Mouse (Mus musculus) cerebellum, postnatal 14 days (tissue): ENCODE results near the gene Mfsd1.
A peak's percentile ranks its signal among the peaks of the same experiment; 100 is the strongest.

Source experiments
- DNase-seq, 2 experiments: peaks; one replicate each; pipeline ENCODE4 v3.0.0; 2021; ENCODE audit warnings: mixed read lengths in 2 of 2

Gene Mfsd1

GRCm38 (mm10) chr3:67582273-67583124 is at the start of gene Mfsd1:
TSS of gene Mfsd1 (plus strand) at chr3:67582741.
- DNase-seq = peak; percentile 88 to 92

- DNase-seq = no peak
These were observed 38.9 kb upstream of the Mfsd1 start for GRCm38 (mm10) chr3:67543630-67544029.

- DNase-seq = no peak
These were observed 31.3 kb upstream of the Mfsd1 start for GRCm38 (mm10) chr3:67551193-67551592.

GRCm38 (mm10) chr3:67553281-67553680 is 29.3 kb upstream of the Mfsd1 start:
- DNase-seq = peak; percentile 42 to 56

- no peak for DNase-seq
These were observed 28.6 kb upstream of the Mfsd1 start for GRCm38 (mm10) chr3:67553927-67554448.

GRCm38 (mm10) chr3:67555211-67555610 is 27.3 kb upstream of the Mfsd1 start:
- DNase-seq = no peak

- no peak for DNase-seq
These were observed 25.3 kb upstream of the Mfsd1 start for GRCm38 (mm10) chr3:67557200-67557651.

- no peak for DNase-seq
These were observed 24.7 kb upstream of the Mfsd1 start for GRCm38 (mm10) chr3:67557718-67558354.

- DNase-seq = peak; percentile 57 to 59
These were observed 17.7 kb upstream of the Mfsd1 start for GRCm38 (mm10) chr3:67564731-67565357.

- DNase-seq = no peak
These were observed 16.9 kb upstream of the Mfsd1 start for GRCm38 (mm10) chr3:67565540-67566227.

- DNase-seq = peak; percentile 83 to 84
These were observed 14.4 kb upstream of the Mfsd1 start for GRCm38 (mm10) chr3:67568015-67568618.

GRCm38 (mm10) chr3:67572918-67573317 is 9.6 kb upstream of the Mfsd1 start:
- DNase-seq = peak; percentile 50 to 51

GRCm38 (mm10) chr3:67573523-67573922 is 9.0 kb upstream of the Mfsd1 start:
- DNase-seq = no peak

- DNase-seq = no peak
These were observed 6.3 kb upstream of the Mfsd1 start for GRCm38 (mm10) chr3:67576248-67576647.

- DNase-seq = no peak
These were observed 5.8 kb upstream of the Mfsd1 start for GRCm38 (mm10) chr3:67576724-67577123.

- DNase-seq = no peak
These were observed 744 bp downstream of the Mfsd1 start for GRCm38 (mm10) chr3:67583125-67583845.

- no peak for DNase-seq
These were observed 1.3 kb downstream of the Mfsd1 start for GRCm38 (mm10) chr3:67583846-67584186.

- no peak for DNase-seq
These were observed 4.0 kb downstream of the Mfsd1 start for GRCm38 (mm10) chr3:67586511-67586910.

GRCm38 (mm10) chr3:67587430-67587829 is 4.9 kb downstream of the Mfsd1 start:
- DNase-seq = no peak

- no peak for DNase-seq
These were observed 19.1 kb downstream of the Mfsd1 start for GRCm38 (mm10) chr3:67601616-67602138.

GRCm38 (mm10) chr3:67618222-67618621 is 35.7 kb downstream of the Mfsd1 start:
- no peak for DNase-seq
